Mouse (Mus musculus): ENCODE results near the gene Gm17949.
"Not testable (repeated sequence)": the region's sequence is repeated elsewhere in the genome, so short reads cannot be mapped to it uniquely, and the experiment has no call there.

Gm17949 gene

DNA sequence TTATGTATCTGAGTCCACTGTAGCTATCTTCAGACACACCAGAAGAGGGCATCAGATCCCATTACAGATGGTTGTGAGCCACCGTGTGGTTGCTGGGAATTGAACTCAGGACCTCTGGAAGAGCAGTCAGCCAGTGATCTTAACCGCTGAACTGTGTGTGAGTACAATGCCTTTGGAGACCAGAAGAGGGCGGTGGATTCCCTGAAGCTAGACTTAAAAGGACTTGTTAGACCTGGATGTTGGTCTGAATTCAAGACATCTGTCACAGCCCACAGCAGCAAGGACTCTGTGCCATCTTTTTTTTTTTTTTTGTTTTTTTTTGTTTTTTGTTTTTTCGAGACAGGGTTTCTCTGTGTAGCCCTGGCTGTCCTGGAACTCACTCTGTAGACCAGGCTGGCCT, 40.4 kb downstream of the Gm17949 start:
- DNase-seq: not testable (repeated sequence)

DNA sequence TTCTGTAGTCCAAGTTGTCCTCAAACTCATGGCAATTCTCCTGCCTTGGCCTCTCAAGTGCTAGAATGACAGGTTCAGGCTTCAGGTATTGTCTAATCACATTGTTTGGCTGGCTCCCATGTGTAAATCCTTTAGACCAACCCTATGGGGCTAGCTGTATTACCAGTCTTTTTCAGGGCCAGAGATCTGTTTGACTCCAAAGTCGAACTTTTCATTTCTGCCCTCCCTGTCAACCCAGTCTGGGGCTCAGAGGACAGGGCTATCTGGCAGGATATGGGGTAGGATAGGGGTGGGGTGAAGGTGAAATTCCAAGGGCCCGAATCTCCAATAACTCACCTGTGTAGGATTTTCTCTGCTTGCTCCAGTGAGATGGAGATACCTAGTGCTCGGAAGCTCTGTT, 45.0 kb downstream of the Gm17949 start:
- no peak for DNase-seq

DNA sequence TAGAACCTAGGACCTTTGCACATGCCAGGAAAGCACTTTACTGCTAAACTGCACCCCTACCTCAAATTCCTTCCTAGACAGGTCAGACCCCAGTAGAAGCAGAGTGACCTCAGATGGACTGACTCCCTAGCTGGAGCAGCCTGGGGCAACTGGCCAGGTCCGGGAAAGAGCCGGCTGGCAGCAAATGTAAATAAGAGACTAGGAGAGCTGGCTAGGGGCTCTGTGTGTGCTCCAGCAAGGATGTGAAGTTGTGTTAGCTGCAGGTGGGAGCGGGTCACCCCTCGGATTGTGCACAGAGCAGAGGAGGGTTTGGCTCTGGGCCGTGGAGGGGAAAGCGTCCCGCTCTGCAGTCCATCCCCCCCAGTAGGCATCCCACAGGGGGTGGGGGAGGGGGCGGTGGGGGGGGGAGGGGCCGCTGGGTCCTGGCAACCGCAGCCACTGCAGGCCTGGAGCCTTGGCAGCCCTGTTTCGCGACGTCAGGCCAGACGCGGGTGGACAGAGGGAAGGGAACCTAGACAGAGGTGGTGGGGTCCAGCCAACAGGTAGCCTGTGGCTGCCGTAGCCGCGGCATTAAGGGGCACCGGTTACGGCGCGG, 47.7 kb downstream of the Gm17949 start, which contains the start of gene Crb3:
Gene Crb3, plus strand, starts transcription at position 215 of the 595 bp plus-strand sequence.
- peak; percentile 34 to 65 for DNase-seq

DNA sequence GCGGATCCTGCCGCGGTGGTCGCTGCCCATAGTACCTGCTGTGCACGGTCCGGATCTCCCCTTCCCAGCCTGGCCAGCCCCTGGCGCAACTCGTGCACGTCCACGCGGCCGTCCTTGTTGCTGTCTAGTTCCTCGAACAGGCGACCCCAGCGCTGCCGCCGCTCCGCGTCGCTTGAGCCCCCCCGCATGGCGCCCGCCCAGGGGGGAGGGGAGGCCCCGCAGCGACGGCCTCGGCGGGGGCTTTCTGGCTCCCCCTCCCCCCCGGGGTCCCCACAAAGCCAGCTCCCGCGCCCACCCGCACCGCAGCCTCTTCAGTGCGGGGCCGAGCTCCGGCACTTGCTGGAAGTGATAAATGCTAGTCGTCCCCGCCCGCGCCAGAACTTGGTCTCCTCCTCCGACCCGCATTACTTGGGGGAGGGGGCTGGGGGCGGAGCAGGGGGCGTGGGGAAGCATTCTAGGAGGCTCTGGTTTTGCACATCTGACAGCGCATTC, 48.3 kb downstream of the Gm17949 start, which contains the start of gene Slc25a23:
Gene Slc25a23, minus strand, starts transcription at position 378 of the 492 bp plus-strand sequence.
- peak; percentile 69 to 79 for DNase-seq

DNA sequence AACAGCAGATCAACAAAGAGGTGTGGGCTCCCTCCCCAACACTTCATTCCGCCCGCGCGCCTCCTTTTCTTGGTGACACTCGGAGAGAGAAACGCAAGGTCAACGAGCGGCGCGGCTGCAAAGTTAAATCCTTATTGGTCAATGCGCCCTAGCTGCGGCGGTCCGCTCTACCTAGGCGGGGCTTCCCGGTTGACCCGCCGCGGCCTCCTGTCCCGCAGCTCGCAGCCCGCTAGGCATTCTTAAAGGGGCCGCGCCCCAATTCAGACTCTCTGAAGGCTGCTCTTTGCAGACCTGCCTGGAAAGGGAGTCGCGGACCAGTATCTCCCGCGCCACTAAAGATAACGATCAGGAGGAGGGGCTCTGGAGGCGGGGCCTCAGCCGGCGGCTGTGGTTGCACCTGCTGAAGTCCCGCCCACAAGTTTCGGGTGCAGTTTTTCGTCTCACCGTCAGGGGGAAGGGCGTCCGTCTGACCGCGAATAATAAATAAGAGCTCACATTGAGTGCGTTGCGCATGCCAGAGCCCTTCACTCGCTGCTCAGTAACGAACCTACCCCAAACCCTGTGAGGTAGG, 49.0 kb downstream of the Gm17949 start:
- DNase-seq: peak; percentile 96 to 97

DNA sequence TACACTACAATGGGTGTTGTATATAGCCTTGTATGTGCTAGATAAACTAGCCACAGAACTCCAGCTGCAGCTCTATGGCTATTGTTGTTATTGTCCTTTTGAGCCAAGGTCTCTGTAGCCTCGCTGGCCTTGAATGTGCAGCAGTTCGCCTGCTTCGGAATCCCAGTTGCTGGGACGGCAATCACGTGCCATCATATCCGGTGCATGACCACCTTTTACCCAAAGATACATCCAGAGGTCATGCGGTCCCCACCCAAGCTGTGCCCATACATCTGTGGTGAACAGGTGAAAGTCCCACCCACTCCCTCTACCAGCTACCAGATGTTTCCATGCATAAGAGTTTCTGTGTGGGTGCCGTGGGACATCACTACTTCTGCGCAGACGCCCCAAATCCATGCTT, 49.8 kb downstream of the Gm17949 start:
- DNase-seq: no peak

DNA sequence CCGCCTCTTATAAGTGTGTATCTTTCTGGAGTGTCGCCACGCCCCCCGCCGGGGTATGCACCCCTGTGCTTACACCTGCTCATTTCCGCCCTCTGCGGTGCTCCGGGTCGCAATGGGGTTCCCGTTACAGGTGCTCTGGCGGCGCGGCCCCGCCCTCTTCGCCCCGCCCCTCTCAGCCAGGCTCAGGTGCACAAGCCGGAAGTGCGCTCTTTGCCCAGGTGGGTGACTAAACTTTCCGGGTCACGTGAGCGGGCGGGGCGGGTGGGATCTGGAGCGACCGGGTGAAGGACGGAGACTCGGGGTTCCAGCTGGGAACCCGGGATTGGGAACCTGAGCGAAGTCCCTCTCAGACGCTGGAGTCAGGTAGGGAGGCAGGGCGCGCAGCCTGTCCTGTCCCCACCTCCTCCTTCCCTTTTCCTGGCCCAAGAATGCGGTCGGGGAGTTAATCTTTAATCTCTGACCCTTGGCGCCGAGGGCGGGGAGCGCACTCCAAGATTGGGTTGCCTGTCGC, 50.8 kb downstream of the Gm17949 start:
- peak; percentile 78 to 90 for DNase-seq

DNA sequence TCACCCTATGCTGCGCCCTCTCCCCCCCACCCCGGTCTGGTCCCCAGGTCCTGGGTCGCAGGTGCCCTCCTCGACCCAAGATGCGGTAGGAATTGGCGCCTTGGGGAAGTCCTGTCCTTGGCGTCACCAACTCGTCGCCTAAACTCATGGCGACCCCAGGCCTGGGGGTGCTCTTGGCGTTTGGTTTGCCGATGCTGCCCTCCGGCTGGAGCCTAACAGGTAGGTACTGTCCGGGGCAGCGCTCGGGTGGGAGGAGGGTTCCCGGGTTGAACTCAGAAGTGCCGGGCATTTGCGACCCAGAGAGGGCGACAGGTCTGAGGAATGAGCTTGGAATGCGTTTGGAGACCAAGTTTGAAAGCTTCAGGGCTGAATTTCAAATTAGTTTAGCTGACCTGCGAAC, 51.3 kb downstream of the Gm17949 start:
- no peak for DNase-seq

DNA sequence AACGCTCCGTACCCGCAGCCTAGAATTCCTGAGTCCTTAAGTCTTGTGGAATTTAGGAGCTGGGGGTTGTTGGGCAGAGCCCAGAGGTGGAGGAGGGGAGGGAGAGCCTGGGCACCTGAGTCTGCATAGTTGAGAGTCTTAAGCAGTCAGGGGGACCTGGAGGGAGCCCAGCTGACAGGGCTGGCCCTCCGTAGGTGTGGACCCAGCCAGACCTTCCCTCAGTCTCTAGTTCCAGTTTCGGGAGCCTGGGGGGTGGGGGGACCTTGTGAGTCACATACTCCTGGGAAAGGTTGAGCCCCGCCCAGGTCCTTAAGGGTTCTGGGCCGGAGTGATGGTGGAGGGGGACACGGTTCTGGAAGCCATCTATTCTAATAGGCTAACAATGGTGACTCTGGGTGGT, 51.8 kb downstream of the Gm17949 start:
- peak; percentile 37 to 66 for DNase-seq

DNA sequence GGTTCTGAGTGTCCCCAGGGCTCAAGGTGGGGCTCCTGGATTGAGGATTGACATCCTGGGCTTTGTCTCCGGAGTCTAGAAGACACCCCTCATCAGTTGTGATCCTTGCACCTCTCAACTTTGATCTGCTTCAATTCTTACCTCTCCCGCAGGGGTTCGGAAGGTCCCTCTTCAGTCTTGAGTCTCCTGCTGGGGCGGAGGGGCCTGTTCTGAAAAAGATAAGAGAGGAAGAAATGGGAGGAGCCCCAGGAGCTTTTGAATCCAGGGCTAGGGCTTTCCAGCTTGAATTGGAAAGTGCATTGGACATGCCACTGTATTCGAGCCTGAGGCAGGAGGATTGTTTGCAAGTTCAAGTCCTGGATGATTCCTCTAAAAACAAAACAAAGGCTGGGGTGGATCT, 55.6 kb downstream of the Gm17949 start:
- no peak for DNase-seq

DNA sequence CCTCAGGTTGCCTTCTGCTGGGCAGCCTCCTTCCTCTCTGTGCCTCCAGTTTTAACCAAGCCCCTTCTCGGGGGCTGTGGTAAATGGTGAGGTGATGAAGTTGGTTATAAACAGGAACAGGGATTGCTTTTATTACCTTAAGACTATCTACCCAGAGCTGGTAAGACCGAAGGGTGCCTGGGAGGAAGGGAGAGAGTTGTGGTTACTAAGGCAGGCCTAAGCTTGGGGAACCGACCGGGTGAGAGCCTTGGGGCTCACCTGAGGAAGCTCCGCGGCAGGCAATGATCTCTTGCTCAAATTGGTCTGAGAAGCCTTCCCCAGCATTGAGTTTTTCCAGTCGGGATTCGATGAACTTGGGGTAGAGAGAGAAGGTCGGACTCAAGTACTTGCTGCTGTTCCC, 59.0 kb downstream of the Gm17949 start:
- no peak for DNase-seq

DNA sequence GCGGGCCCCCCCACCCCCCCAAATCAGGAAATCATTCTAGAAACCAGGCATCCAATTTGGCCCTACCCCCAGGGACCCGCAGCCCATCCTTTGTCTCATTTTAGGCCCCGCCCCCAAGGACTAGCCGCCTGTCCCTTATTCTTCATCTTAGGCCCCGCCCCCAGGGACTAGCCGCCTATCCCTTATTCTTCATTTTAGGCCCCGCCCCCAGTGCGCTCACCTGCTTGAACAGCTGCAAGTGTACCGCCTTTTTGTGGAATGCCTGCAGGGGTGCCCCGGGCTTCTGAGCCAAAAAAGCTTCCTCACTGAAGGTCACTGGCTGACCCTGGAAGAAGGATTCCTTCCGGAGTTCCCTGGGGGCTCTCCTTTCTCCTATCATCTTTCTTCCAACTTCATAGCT, 59.4 kb downstream of the Gm17949 start:
- DNase-seq: peak; percentile 55 to 62
